Mouse (Mus musculus) heart, embryonic 11.5 days (tissue): ENCODE results near the gene Olfr209. TPM values are rescaled to one million over a fixed set of nuclear protein-coding genes. Genes with fewer than 3 reads are reported as not detected.
"Not testable (repeated sequence)": the region's sequence is repeated elsewhere in the genome, so short reads cannot be mapped to it uniquely, and the experiment has no call there.

Experiments used
- ATAC-seq: fragments of 200-750 bp; cut with Nextera tagmentation; replicated peaks from 2 replicates; pipeline ENCODE4 v1.8.0; 2017; ENCODE audit warnings: moderate library complexity; ENCODE audit not compliant: insufficient number of reproducible peaks, low FRiP score, low TSS enrichment
- H3K27ac ChIP-seq: fragments of 300-500 bp; sonication (generic); 2 replicates; pipeline ENCODE4 v1.5.1; 2014; ENCODE audit warnings: mild to moderate bottlenecking, low read depth, low read length
- H3K27me3 ChIP-seq: fragments of 300-500 bp; sonication (generic); 2 replicates; pipeline ENCODE4 v1.6.1; 2014; ENCODE audit warnings: mild to moderate bottlenecking, low read length, mixed read lengths; ENCODE audit not compliant: control insufficient read depth, insufficient read depth
- H3K36me3 ChIP-seq: fragments of 300-500 bp; sonication (generic); 2 replicates; pipeline ENCODE4 v1.6.1; 2014; ENCODE audit warnings: mild to moderate bottlenecking, low read length, moderate library complexity, mixed read lengths; ENCODE audit not compliant: control insufficient read depth, insufficient read depth
- H3K4me1 ChIP-seq: fragments of 300-500 bp; sonication (generic); 2 replicates; pipeline ENCODE4 v1.6.1; 2014; ENCODE audit warnings: low read length; ENCODE audit not compliant: control insufficient read depth, insufficient read depth
- H3K4me2 ChIP-seq: fragments of 300-500 bp; sonication (generic); 2 replicates; pipeline ENCODE4 v1.6.1; 2014; ENCODE audit warnings: mild to moderate bottlenecking, moderate library complexity
- H3K4me3 ChIP-seq: fragments of 300-500 bp; sonication (generic); 2 replicates; pipeline ENCODE4 v1.5.1; 2014; ENCODE audit warnings: low read depth, low read length
- H3K9ac ChIP-seq: fragments of 300-500 bp; sonication (generic); 2 replicates; pipeline ENCODE4 v1.6.1; 2014; ENCODE audit warnings: mild to moderate bottlenecking, low read depth, low read length, moderate library complexity
- H3K9me3 ChIP-seq: fragments of 300-500 bp; sonication (generic); replicated peaks from 2 replicates; pipeline ENCODE4 v1.6.1; 2016; ENCODE audit warnings: low read length; ENCODE audit not compliant: control insufficient read depth
- WGBS: fragments of 180-500 bp; shearing (Covaris S2); extraction: QIAGEN DNeasy Blood & Tissue Kit; methylation state at CpG from one replicate; pipeline ENCODE4 v1.1.7; 2014; ENCODE audit not compliant: insufficient replicate concordance; 5-methylcytosine and 5-hydroxymethylcytosine counted together
- polyA plus RNA-seq: library from polyadenylated mRNA; unstranded; fragments of >200 nt; fragmentation: Nextera tagmentation; extraction: Ambion mirVana; gene quantifications from 2 replicates; pipeline ENCODE4 v1.2.1, GENCODE M21; 2014

The Olfr209 gene
- polyA plus RNA-seq, 1 experiment from 2014 or later, result not detected

- Histone ChIP-seq H3K27me3 (no peaks in the 10 kb centered on the region), H3K27ac (no peak overlapping the region), H3K9me3 (no peaks in the 10 kb centered on the region), H3K4me2 (no peak overlapping the region), H3K4me1 (no peaks in the 10 kb centered on the region), H3K36me3 (no peaks in the 10 kb centered on the region), H3K9ac (no peak overlapping the region), H3K4me3 (no peak overlapping the region)
- WGBS, result 68% methylated on average over 3 of the region's 3 CpGs
- no peak for ATAC-seq
These were observed 29.5 kb upstream of the Olfr209 start for GRCm38 (mm10) chr16:59393300-59393699.

GRCm38 (mm10) chr16:59349146-59349545, 14.6 kb downstream of the Olfr209 start, which contains the start of gene Olfr206:
Gene Olfr206, minus strand, starts transcription at chr16:59349246.
- WGBS, result 69% methylated on average over 1 of the region's 1 CpGs
- Histone ChIP-seq H3K36me3 (no peaks in the 10 kb centered on the region), H3K27me3 (no peaks in the 10 kb centered on the region), H3K4me2 (no peak within 1 kb of the TSS), H3K4me3 (no peak within 1 kb of the TSS), H3K4me1 (no peaks in the 10 kb centered on the region), H3K27ac (no peak within 1 kb of the TSS), H3K9ac (no peak within 1 kb of the TSS), H3K9me3 (no peaks in the 10 kb centered on the region)
- ATAC-seq, result no peak

- Histone ChIP-seq H3K4me3 (no peak within 1 kb of the TSS), H3K9me3 (0 out of 2 replicates have a peak, but pooled peaks cover 3% of the 10 kb centered on the region), H3K27me3 (no peaks in the 10 kb centered on the region), H3K27ac (no peak within 1 kb of the TSS), H3K4me1 (no peaks in the 10 kb centered on the region), H3K4me2 (no peak within 1 kb of the TSS), H3K36me3 (no peaks in the 10 kb centered on the region), H3K9ac (no peak within 1 kb of the TSS)
- no peak for ATAC-seq
These were observed 32.8 kb downstream of the Olfr209 start, which contains the start of gene Olfr205 for GRCm38 (mm10) chr16:59331038-59331437. Gene Olfr205, minus strand, starts transcription at chr16:59331138.

- not testable (repeated sequence) for H3K9me3 ChIP-seq, H3K4me3 ChIP-seq, H3K4me2 ChIP-seq, H3K27ac ChIP-seq, H3K4me1 ChIP-seq, ATAC-seq, H3K36me3 ChIP-seq, H3K27me3 ChIP-seq, H3K9ac ChIP-seq
- WGBS, result 44% methylated on average over 1 of the region's 1 CpGs
These were observed 40.5 kb downstream of the Olfr209 start for GRCm38 (mm10) chr16:59323262-59323661.

GRCm38 (mm10) chr16:59318148-59318547, 45.6 kb downstream of the Olfr209 start, which contains the start of gene Olfr204:
Gene Olfr204, minus strand, starts transcription at chr16:59318248.
- Histone ChIP-seq H3K4me1 (no peaks in the 10 kb centered on the region), H3K27me3 (no peaks in the 10 kb centered on the region), H3K4me2 (no peak within 1 kb of the TSS), H3K4me3 (no peak within 1 kb of the TSS), H3K27ac (no peak within 1 kb of the TSS), H3K36me3 (no peaks in the 10 kb centered on the region), H3K9ac (no peak within 1 kb of the TSS), H3K9me3 (no peaks in the 10 kb centered on the region)
- ATAC-seq, result no peak

Other genes starting within 250 kb of the Olfr209 start
- gene Olfr194, start 242.9 kb downstream of the Olfr209 start, polyA plus RNA-seq, result not detected in 2 replicates
- gene Olfr195, start 216.9 kb downstream of the Olfr209 start, polyA plus RNA-seq, result not detected in 2 replicates
- not detected in 2 replicates for gene Olfr196, start 193.5 kb downstream of the Olfr209 start, polyA plus RNA-seq
- gene Olfr198, start 160.5 kb downstream of the Olfr209 start, polyA plus RNA-seq, result not detected in 2 replicates
- gene Olfr199, start 144.2 kb downstream of the Olfr209 start, polyA plus RNA-seq, result not detected in 2 replicates
- not detected in 2 replicates for gene Olfr201, start 91.4 kb downstream of the Olfr209 start, polyA plus RNA-seq
- gene Olfr202, start 77.2 kb downstream of the Olfr209 start, polyA plus RNA-seq, result not detected in 2 replicates
- gene Olfr203, start 65.1 kb downstream of the Olfr209 start, polyA plus RNA-seq, result not detected in 2 replicates
- not detected in 2 replicates for gene Olfr204, start 45.7 kb downstream of the Olfr209 start, polyA plus RNA-seq
- gene Olfr205, start 32.9 kb downstream of the Olfr209 start, polyA plus RNA-seq, result not detected in 2 replicates
- not detected in 2 replicates for gene Olfr206, start 14.7 kb downstream of the Olfr209 start, polyA plus RNA-seq
- gene Gabrr3, start 43.3 kb upstream of the Olfr209 start, polyA plus RNA-seq, result 0.08 TPM in 1 of 2 replicates, not detected in the other
- 29.4 and 30.1 TPM in 2 replicates for gene Riox2, start 107.8 kb upstream of the Olfr209 start, polyA plus RNA-seq
- 19.7 and 19.8 TPM in 2 replicates for gene Crybg3, start 237.0 kb upstream of the Olfr209 start, polyA plus RNA-seq